Mouse (Mus musculus) spleen, adult 2 months (tissue): ENCODE results near the gene Arhgap31.

ENCODE experiments used
- CTCF ChIP-seq: fragments of 200-500 bp; IDR thresholded peaks from 2 replicates; pipeline ENCODE4 v1.5.1; 2011; ENCODE audit warnings: mild to moderate bottlenecking, inconsistent platforms; ENCODE audit not compliant: insufficient read depth, insufficient read length, insufficient replicate concordance; ENCODE audit errors: extremely low read depth
- POLR2A ChIP-seq: fragments of 200-500 bp; IDR thresholded peaks from 2 replicates; pipeline ENCODE4 v1.6.1; 2011; ENCODE audit warnings: low read depth, low read length, inconsistent platforms

DNA sequence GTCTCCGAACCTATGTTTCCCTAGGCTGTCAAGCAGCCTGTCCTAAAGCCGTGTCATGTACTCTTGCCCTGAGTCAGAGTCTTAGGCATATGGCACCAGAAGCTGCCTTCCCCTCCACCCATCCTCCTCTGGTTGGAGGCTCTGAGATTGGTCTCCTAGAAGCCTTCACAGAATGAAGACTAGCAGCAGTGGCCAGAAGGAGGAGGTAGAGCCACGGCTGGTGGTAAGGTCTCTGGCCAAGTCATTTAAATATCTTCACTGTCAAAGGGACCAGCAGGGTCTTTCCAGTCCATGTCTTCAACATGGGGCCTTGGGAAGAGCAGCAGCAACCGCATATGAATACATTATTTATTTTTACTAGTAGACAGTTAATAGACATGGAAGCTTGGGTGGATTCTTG lies 36.4 kb downstream of the Arhgap31 start:
- TF ChIP-seq POLR2A (no peak), CTCF (no peak)
